Mouse (Mus musculus) urinary bladder, postnatal 10 days (tissue): ENCODE data around the gene Plppr1.

Source experiments
- DNase-seq: peaks from one replicate; pipeline ENCODE4 v3.0.0; 2022; ENCODE audit warnings: low spot score

Gene Plppr1

DNA sequence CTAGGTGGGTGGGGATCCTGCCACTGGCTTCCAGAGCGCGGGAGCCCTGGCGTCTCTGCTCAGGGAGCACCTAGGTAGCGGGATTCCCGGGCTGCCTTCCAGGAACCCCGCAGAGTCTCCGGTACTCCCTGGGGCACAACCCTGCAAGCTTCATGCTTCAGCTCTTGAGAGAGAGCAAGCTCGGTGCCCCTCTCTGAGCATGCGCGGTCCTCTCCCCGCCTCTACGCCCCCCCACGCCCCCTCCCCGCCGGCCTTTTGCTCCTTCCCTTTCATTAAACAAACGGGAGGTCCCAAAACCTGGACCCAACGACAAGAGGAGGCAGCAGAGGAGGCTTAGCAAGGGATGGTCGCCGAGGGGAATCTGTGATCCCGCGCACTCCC lies at the start of gene Plppr1:
Plppr1 (plus strand) TSS at position 253 of the 381 bp plus-strand sequence.
- DNase-seq = no peak

DNA sequence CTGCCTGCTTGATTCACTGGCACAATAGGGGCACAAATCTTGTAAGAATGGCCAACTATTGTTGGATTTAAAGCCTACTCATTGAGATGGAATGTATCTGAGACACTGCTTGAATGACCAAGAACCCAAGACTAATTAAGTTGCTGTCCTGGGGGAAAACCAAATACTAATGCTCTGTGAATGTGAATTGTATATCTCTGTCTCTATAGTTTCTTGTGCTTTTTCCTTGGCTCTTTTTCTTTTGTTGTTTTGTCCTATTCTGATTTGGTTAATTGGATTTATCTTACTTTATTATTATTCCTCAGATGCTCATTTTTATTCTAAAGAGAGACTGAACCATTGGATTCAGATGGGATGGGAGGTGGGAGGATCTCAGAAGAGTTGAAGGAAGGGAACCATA lies 42.4 kb upstream of the Plppr1 start:
- no peak for DNase-seq

DNA sequence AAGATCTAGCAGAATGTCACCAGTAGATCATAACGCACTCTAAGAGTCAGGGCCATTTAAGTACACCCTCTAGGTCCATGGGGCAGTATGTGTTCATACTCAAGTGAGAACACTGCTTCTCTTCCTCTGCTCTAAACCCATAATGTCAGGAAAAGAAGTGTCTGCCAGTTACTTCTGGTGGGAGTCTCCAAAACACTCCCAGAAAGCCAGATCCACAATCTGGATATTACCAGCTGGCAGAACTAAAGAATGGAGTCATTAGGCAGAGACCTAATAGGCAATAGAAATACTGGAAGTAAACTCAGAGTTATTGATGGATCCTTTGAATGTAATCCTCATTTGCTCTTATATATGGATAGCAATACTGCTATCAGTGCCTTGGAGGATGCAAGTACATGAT lies 35.9 kb upstream of the Plppr1 start:
- no peak for DNase-seq

DNA sequence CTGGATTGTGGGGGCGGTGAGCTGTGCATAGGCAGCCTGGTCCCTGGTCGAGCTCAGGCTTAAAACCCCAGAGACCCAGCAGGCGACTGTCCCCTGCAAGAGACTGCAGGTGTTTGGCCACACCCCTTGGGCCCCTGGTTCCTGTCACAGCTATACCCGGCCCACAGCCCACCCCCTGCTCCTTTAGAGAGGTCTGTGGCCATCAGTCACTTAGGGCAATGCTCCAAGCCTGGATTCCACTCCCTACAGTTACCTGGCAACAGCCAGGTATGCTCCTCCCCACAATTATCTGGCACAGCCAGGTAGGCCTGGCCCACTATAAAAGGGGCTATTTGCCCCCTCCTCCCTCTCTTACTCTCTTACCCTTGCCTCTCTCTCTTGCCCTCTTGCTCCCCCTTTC lies 20.8 kb upstream of the Plppr1 start:
- no peak for DNase-seq

DNA sequence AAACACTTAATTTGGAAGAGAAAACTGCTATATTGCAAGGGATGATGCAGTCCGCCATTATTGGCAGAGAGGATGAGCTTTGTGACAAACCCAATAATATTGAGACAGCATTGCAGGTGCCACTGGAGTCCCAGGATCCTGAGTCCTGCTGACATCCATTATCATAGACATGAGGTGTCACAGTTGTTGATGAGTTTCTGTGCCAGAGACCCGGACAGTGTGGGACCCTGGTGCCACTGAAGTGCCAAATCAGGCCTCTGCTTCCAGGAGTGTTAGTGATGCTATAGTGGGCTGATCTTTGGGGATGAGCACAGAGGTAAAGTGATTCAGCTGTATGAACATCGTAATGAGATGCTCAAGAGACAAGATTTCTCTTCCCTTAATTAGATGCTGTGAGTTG lies 19.2 kb upstream of the Plppr1 start:
- no peak for DNase-seq

DNA sequence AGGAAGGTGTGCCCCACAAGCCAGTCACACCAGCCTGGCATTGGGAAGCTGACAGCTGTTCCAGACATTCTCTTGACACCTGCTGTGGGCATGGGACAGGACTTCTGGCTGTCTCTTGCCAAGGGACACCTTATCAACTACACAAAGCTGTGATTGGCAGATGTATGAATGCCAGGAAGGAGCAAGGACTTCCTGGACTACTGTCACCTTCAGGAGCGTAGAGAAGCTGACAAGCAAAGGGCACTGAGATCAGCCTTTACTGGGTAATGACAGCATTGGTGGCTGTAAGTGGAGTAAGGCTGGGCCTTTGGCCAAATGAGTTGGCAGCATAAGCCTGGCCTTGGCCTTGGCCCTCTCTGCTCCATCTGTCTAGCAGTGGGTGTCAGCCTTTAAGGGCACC lies 17.4 kb upstream of the Plppr1 start:
- DNase-seq = no peak

DNA sequence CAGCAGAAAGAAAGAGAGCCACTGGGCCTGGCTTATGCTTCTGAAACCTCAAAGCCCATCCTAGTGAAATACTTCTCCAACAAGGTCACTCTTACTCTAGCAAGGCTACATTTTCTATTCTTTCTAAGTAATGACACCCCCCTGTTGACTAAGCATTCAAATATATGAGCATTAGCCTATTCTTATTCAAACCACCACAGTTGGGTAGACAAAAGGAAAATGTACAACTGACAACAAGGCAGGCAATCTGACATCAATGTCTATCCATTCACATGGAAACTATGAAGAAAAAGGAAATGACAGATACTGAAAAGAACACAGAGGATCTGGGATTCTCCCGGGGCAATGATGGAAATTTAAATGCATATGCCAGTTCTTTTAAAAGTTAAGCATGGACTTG lies 8.4 kb upstream of the Plppr1 start:
- no peak for DNase-seq

DNA sequence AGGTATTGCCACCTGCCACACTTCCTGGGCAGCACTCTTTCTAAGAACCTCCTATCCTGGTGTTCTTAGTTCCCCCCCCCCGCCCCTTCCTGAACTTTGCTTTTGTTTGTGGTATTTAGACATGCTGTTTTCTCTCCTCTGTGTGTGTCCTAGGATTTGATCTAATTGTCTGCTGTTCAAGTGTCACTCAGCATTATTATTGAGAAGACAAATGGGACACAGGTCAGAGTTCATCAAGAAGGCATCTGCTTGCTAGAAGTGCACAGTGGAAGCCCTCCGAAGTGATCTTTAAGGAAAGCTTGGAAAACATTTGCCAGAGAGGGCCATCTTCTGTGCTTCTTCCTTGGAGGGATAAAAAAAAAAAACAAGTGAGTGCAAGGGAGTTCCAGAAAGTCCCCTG lies 1.2 kb upstream of the Plppr1 start:
- DNase-seq = no peak

DNA sequence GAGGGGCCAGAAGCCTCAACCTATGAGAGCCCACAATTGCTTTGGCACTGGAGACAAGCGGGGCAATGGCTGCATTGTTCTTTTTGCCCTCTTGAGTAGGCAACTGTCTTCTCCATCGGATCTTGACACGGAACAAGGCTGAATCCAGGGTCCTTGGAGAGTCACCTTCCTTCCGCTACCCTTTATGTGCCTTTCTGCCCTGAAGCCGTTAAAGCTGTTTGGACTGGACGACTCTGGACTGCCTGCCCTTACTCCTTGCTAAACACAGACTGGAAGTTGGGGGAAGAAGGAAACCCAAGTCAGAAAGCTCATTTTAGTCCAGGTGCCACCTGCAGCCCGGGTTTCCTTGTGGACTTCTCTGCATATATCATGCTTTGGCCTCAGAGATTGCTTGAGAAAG lies 516 bp upstream of the Plppr1 start:
- DNase-seq = no peak

DNA sequence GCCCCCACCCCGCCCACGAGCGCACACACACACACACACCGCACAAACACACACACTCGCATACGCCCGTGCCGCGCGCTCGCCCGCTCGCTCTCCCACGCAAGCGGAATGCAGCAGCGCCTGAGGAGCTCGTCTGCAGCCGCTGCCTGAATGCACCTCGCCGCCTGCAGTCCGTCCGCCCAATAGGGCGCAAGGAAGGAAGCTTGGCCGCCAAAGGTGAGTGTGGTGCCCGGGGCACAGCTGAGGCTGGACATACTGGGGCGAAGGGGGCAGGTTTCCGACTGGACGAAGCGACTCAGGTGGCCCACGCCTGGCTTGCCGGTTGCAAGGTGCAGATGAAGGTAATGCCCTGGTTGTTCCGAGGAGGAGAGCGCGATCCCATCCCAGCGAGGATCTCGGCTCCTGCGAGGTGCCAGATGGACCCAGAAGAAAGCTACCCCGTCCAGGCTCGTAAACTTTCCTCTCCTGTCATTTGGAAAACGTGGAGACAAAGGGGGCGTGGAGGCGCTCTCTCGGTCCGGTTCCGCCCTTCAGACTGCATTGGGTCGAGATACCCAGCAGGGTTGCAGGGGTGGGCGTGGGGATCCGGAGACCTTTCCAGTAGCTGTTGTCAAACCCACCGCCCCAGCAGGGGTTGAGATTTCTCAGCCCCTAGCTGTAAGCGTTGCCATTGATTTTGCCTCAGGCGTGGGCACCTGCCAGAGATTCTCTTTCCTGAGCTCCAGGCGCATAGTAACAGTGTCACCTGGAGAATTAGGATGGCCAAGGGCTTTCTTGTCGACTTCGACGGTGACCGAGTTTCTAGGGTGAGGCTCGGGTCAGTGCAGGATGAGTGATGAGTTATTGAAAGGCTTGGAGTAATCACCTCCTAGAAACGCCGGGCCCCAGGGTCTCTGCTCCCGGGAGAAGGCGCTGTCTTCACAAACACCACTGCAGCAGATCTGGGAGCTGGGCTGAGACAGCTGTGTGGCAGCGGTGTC lies 619 bp downstream of the Plppr1 start:
- DNase-seq = no peak

DNA sequence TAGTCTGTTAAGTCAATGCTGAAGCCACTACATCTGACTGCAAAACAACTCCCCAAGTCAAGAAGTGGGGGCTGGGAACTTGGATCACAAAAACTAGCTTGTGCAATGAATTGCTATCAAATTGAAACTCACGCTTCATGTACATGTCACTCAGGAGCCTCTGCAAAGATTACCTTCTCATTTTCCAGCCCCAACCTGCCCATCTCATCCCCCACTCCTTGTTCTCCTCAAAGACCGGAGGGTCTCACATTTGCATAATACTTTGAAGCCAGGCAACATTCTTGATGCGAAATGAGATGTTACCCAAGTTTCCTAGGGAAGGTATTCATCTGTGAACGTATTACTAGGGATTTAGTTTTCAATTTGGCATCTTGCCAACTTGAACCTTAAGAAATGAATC lies 10.4 kb downstream of the Plppr1 start:
- DNase-seq = no peak

DNA sequence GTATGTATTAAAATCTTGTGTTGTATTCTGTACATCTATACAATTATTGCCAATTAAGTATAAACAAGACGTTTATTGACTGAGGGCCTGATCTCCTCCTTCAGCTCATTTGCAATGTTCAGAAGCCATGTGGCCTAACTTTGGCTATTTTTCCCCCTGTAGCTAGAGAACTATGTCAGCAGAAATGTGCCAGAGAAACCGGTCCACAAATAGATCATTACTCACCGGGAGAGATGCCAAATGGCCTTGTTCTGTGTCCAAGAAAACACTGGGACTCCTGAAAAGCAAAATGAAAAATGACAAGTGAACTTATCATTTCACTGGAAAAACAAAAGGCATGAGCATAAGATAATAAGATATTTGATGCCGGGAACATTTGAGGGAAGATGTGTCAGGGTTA lies 13.8 kb downstream of the Plppr1 start:
- no peak for DNase-seq

DNA sequence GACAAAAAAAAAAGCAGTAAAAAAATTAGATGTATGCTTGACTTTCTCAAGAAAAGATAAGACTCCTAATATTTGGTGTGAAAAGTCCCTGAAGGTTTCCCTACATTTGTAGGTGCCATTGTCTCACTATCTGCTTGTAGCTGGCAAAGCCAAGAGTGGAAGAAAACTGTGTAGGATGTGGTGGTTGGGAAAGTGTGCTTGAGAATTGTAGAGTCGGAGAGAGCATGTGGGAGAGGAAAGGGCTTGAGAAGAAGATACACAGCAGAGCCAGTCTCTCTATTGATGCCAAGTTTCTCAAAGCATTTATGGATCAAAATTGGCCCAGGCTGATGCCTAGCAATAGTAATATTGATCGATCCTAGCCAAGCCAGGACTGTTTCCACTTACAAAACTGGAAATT lies 16.8 kb downstream of the Plppr1 start:
- DNase-seq = no peak

DNA sequence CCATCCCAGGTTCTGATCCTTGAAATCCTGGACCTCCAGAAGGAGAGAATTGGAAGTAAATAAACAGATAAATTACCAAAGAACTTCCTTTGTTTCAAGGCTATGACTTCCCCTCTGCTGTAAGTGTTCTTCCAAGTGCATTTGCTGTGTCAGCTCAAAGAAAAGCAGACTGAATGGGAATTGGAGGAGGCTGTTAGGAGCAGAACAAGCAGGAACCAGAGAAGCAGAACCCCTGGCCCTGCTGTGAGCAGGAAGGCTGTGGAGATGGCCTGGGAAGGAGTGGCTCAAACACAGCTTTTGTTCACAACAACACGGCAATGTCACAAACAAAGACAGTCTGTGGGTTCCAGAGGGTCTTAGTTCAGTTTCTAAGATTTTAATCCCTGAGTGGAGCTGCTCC lies 20.3 kb downstream of the Plppr1 start:
- DNase-seq = no peak

DNA sequence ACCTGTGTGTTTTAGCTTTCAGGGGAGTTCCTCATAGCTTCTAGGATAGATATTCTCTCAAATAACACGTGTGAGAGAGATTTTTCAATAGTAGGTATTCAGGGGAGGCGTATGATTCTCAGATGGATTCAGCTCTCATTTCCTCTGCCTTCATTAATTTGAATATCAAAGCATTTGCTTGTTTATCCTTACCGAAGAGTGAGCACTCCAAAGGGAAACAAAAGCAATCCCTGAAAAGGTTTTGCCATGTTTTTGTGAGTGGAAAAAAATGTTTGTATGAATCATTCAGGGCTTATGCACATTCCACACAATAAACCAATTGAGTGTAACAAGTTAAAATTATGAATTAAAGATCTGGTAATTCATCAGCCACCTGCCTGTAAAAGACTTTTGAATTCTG lies 29.1 kb downstream of the Plppr1 start:
- no peak for DNase-seq

DNA sequence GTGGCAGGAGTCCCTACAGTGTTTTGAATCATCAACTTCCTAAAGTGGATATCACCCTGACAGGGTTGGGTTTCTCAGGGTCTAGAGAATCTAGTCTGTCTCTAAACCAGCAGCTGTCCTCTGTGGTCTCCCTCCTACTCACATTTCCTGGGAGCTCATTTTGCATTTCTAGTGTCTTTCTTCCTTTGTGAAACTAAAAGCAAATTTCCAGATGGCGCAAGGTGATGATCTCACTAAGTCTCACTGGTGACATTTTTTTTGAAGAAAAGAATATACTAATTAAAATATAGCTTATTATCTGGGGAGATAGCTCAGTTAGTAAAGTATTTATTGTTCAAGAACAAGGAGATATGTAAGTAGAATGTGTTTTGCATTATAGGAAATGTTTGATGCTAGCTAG lies 31.4 kb downstream of the Plppr1 start:
- DNase-seq = no peak

DNA sequence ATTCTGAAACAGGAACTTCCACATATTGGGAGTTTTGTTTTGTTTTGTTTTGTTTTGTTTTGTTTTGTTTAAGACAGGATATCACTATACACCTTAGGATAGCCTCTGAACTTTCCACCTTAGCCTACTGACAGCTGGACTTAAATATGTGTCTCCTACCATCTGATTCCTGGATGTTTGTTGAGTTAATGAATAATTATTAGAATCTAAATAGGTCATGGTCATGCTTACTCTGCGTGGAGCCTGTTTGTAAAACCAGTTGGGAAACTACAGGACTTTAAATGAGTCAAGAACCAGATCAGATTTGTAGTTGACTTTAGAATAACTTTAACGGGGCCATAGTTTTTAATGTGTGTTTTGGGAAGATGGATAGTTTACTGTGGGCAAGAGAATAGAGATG lies 40.4 kb downstream of the Plppr1 start:
- DNase-seq = no peak

DNA sequence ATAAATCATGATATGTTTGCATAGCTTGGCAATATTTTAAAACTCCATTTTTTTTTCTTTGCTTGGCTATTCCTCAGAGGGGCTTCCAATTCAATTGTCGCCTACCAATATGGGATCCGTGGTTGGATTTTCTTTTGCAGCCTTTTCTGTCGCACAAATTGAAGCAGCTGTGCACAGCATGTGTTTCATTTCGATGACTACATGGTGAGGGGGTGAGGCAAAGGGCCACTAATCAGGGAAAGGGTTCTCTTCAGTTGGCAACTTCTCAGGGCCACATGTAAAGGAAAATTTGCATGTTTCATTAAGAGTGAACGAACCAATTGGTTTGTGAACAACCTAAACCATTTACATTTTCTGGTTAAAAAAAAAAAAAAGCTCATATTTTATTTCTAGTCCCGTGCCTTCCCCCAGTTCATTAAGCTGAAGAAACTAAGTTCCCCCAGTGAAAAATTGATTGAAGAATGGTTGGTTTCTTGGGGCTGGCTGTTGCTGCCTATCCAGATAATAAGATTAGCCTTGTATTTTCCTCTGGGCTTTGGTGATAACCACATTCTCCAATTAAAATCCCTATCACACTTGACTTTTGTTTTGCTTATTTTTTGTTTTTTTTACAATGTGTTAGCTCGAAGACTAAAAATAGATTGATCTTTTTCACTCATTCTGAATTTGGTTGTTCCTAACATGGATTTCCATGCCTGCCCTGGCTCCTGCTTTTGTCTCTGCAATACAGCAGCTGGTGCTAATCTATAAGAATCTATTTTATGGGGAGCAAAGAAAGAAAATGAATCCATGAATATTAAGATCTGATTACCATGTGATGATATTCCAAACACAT lies 43.1 kb downstream of the Plppr1 start:
- DNase-seq = no peak

DNA sequence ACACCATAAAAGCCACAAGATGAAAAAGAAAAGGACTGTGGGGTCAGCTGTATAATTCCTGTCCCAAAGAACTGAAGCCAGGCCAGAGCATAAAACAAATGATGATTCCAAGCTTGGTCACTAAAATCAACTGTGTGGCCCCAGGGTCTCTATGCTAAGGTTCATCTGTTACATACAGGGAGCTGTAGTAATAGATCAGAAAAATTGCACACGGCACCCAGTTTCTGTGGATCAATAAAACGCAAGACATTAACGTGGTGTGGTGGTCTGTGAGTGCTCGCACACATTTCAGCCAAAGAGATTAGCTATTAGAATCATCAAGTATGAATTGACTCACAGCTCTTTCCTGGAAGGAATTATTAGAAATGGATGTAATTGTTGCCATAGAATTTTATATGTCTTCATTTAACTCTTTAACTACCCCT lies 43.7 kb downstream of the Plppr1 start:
- no peak for DNase-seq

DNA sequence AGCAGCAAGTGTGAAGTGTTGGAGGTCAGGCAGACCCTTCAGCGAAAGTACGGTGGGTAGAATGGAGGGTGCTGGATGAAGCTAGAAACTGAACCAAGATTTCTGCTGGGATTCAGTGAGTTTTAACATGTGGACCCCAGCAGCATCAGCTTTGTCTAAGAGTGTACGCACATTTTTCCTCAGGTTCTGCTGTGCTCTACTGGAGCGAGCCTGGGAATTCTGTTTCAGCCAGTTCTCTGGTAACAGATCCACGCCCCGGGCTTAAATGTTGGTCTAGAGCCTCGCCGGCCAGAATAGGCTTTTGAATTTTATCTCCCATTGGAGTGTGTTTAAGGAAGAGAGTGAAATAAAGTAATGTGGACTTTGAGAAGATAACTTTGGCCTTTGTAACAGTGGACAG lies 45.8 kb downstream of the Plppr1 start:
- DNase-seq = no peak

DNA sequence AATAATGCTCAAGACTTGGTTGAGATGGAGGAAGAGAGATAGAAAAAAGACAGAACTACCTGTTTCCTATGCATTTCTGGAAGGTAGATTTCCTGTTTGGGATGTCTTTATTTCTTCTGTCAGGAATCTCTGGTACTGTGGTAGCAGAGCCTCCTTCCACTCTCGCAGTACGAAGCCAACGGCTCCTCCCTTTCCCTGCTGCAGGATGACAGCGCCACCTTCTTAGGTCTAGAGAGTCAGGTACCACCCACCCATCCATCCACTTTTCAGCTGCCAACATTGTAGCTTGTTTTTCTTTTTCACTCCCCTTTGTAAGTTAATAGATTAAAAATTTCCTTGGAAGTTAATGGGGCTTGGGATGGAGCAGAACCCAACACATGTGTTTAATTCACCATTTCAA lies 48.8 kb downstream of the Plppr1 start:
- DNase-seq = no peak

DNA sequence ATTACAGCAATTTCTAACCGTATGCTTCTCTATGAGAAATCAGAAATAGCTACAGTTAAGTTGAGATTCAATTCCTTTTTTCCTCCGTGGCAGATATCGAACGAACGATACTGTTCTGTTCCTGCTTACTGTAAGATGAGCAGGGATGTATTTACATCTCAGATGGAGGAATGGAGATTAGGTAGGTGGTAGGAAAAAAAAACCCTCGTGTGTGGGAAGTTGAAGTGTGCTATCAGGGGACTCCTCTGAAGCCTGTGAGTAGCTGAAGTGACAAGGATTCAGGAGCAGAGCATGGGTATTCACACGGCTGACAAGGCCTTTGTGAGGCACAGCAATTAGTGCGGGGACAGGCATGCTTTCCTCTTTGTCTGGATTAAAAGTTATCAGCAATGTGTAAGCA lies 49.3 kb downstream of the Plppr1 start:
- DNase-seq = no peak

DNA sequence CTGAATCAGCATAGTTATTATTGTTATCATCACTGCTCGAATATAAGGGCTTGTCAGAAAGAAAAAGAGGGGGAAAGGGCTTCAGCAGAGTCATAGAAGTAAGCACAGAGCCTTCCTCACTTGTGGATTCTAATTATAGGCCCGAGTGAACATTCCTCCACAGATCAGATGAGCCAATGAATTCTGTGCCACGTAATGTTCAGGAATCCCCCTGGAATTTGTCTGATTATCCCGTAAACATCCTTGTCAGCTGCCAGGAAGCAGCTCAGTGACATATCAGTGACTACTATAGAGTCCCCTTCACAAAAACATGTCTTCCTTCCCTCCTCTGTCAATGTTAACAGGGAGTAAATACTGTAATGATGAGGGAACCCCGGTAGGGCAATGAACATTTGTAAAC lies 50.9 kb downstream of the Plppr1 start:
- no peak for DNase-seq
